Mouse (Mus musculus): ENCODE measurements around the gene Zfp54.

DNA sequence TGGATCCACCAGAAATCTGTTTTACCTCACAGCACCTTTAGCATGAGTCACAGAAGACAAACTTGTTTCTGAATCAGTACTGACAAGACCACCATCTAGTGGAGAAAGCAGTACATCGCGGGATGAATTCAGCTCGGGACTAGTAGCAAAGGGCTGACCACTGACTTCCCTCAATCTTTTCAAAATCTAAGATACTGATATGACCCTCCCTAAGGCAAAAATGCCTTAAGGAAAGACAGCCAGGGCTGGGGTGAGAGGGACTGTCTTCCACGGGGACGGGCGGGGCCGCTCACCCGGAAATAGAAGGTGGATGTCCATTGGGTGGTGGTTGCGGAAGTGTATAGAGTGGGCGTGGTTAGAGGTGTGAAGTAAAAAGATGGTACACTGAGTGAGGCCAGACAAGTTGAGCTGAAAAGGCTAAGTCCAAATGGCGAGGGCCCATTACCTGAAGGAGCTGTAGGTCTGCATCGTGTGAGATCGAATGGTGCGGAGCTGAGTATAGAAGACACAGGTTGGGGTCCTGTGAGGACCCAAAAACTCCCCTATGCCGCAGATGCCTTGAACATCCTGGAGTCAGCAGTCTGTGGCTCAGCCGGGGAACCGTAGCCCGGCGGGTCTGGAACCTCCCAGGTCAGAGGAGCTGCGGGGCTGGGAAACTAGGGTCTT lies 39.5 kb upstream of the Zfp54 start, which contains the start of gene Zfp677:
- TF ChIP-seq CTCF (conservative IDR thresholded peaks at IDR 0.05; ENCODE audit: low read length) (no peak; the same call in 1 of the 2 replicates), NANOG (IDR thresholded peaks at IDR 0.05; ENCODE audit: borderline replicate concordance, low read length) (no peak)

All from E14TG2a.4 (cell line).